Mouse (Mus musculus) ES-Bruce4 (cell line): ENCODE data around the gene Igf1r. TPM values are rescaled to one million over a fixed set of nuclear protein-coding genes. Genes with fewer than 3 reads are reported as not detected.

ENCODE experiments used
- H3K27ac ChIP-seq: 2 replicates; pipeline ENCODE4 v1.5.1; 2012; ENCODE audit warnings: low read length, inconsistent platforms; ENCODE audit not compliant: insufficient read depth
- H3K27me3 ChIP-seq: 2 replicates; pipeline ENCODE4 v1.6.1; 2012; ENCODE audit warnings: mild to moderate bottlenecking, low read length, inconsistent platforms; ENCODE audit not compliant: control insufficient read depth, poor library complexity, insufficient read depth, severe bottlenecking
- H3K36me3 ChIP-seq: 2 replicates; pipeline ENCODE4 v1.6.1; 2012; ENCODE audit warnings: inconsistent platforms, mild to moderate bottlenecking, low read length, moderate library complexity; ENCODE audit not compliant: control insufficient read depth, poor library complexity, insufficient read depth, severe bottlenecking
- H3K4me1 ChIP-seq: one replicate; pipeline ENCODE4 v1.8.1; 2011; ENCODE audit warnings: low read length; ENCODE audit not compliant: control insufficient read depth, insufficient read depth
- H3K4me3 ChIP-seq: 2 replicates; pipeline ENCODE4 v1.5.1; 2011; ENCODE audit warnings: low read depth, mild to moderate bottlenecking, low read length
- H3K9ac ChIP-seq: 2 replicates; pipeline ENCODE4 v1.6.1; 2012; ENCODE audit warnings: low read depth, mild to moderate bottlenecking, inconsistent platforms; ENCODE audit not compliant: poor library complexity, severe bottlenecking
- H3K9me3 ChIP-seq: replicated peaks from 2 replicates; pipeline ENCODE4 v1.6.1; 2012; ENCODE audit warnings: mild to moderate bottlenecking, low read length, inconsistent platforms; ENCODE audit not compliant: control insufficient read depth, poor library complexity, insufficient read depth, severe bottlenecking
- CTCF ChIP-seq: IDR thresholded peaks from one replicate; pipeline ENCODE4 v1.8.1; 2011; ENCODE audit warnings: low read depth, low read length
- EP300 ChIP-seq: IDR thresholded peaks from 2 replicates; pipeline ENCODE4 v1.6.1; 2011; ENCODE audit warnings: low read depth, low read length; ENCODE audit not compliant: insufficient read depth
- POLR2A ChIP-seq: IDR thresholded peaks from one replicate; pipeline ENCODE4 v1.8.1; 2011; ENCODE audit warnings: low read length; ENCODE audit not compliant: insufficient read depth
- polyA plus RNA-seq: library from polyadenylated mRNA; stranded (reverse); fragments of >200 nt; gene quantifications from 2 replicates; pipeline ENCODE4 v1.2.4, GENCODE M21; 2011; ENCODE audit warnings: low read depth; ENCODE audit not compliant: missing spikeins, insufficient read depth, insufficient read length

The Igf1r gene
- polyA plus RNA-seq, 1 experiment = 58.4 TPM

DNA sequence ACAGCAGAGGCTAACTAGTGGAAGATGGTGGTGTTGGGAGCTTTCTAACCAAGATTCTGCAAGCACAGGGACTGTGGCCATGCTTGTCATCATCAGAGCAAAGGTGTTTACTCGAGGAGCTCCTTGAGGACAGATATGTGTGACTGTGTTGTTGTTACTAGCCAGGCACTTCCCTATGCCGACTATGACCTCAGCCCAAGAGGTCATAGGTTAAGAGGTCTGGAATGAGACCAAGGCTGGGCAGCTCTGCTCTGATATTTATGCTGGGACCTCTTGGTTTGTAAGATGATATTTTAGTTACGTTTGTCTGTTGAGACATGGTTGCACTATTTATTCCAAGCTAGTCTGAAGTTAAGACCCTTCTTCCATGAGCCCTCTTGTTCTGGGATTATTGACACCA is 169.8 kb downstream of the Igf1r start:
- Histone ChIP-seq H3K36me3 (no peaks in the 10 kb centered on the region), H3K4me3 (no peak overlapping the region), H3K27me3 (no peaks in the 10 kb centered on the region), H3K4me1 (no peaks in the 10 kb centered on the region), H3K9ac (no peak overlapping the region), H3K9me3 (no peaks in the 10 kb centered on the region), H3K27ac (no peak overlapping the region)
- TF ChIP-seq EP300 (no peak), CTCF (no peak), POLR2A (no peak)

GRCm38 (mm10) chr7:68125347-68125746 is 172.7 kb downstream of the Igf1r start:
- Histone ChIP-seq H3K9me3 (no peaks in the 10 kb centered on the region), H3K36me3 (no peaks in the 10 kb centered on the region), H3K4me3 (no peak overlapping the region), H3K9ac (no peak overlapping the region), H3K27me3 (no peaks in the 10 kb centered on the region), H3K27ac (no peak overlapping the region), H3K4me1 (no peaks in the 10 kb centered on the region)
- TF ChIP-seq CTCF (no peak), EP300 (no peak), POLR2A (no peak)

GRCm38 (mm10) chr7:68127799-68128261 is 175.2 kb downstream of the Igf1r start:
- no peaks in the 10 kb centered on the region for H3K27me3 ChIP-seq
- 0 out of 2 replicates have a peak overlapping the region, but pooled peaks have one; percentile 11 for H3K27ac ChIP-seq
- peak overlapping the region; percentile 69; the same call in 1 of the 2 replicates for H3K9ac ChIP-seq
- H3K36me3 ChIP-seq = no peaks in the 10 kb centered on the region
- peaks cover 2% of the 10 kb centered on the region for H3K4me1 ChIP-seq
- H3K9me3 ChIP-seq = no peaks in the 10 kb centered on the region
- H3K4me3 ChIP-seq = no peak overlapping the region
- TF ChIP-seq POLR2A (no peak), EP300 (no peak), CTCF (peak; percentile 37)

DNA sequence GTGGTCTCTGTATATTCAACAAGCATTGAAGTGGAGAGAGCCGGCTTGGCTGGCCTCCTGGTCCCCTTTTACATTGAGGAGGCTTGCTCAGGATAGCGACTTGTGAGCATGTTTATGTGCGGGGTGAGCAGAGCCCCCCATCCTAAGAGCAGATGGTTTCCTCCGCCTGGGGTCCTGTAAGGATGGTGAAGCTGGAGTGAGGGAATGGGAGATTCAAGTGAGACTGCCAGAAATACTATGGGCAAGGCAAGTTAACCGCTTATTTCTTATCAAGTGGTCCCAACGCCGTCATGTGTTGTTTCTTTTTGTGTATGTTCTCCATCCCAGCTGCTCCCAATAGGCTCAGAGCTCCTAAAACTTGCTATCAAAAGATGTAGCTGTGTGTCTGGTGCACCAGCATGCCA is 175.6 kb downstream of the Igf1r start:
- Histone ChIP-seq H3K36me3 (no peaks in the 10 kb centered on the region), H3K4me1 (peaks cover 2% of the 10 kb centered on the region), H3K27ac (0 out of 2 replicates have a peak overlapping the region, but pooled peaks have one; percentile 11), H3K4me3 (no peak overlapping the region), H3K9me3 (no peaks in the 10 kb centered on the region), H3K9ac (peak overlapping the region; percentile 69), H3K27me3 (no peaks in the 10 kb centered on the region)
- TF ChIP-seq CTCF (no peak), EP300 (no peak), POLR2A (no peak)

GRCm38 (mm10) chr7:68129077-68129511 is 176.5 kb downstream of the Igf1r start:
- peak overlapping the region; percentile 69 for H3K9ac ChIP-seq
- no peak for TF ChIP-seq EP300
- peak; percentile 5 for TF ChIP-seq POLR2A
- TF ChIP-seq CTCF = no peak
- H3K27me3 ChIP-seq = no peaks in the 10 kb centered on the region
- peaks cover 4% of the 10 kb centered on the region for H3K4me1 ChIP-seq
- peak overlapping the region; percentile 90 for H3K4me3 ChIP-seq
- peak overlapping the region; percentile 52; the same call in 1 of the 2 replicates for H3K27ac ChIP-seq
- H3K9me3 ChIP-seq = no peaks in the 10 kb centered on the region
- no peaks in the 10 kb centered on the region for H3K36me3 ChIP-seq

DNA sequence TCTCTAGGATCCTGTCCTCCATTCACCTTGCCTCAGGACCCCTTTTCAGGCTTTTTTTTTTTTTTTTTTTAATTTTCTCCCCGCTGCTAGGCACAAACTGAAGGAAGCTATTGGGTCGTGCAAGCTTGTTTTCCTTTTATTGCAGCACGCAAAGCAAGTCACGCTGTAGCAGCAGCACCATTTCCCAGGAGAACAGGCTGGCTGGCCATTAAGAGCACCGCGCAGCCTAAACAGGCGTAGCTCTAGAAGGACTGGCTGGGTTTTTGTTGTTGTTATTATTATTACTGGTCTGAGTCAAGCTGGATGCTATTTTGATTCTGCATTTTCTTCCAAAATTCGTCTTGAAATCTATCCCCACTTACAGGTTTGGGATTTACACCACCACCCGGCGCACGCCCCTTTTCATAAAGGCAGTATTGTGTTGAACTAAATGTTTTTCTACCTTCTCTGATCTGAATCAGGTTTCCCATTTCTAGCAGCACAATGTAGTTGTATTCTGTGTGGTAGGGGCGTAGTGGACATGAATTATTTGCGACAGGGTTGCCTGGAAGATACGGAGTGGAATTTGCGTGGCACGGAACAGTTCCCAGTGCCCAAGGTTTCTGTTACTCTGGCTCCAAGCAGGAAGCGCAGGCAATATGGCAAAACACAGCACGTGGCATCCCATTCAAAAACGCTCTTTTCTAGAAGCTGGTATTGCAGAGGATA is 177.1 kb downstream of the Igf1r start:
- Histone ChIP-seq H3K9me3 (no peaks in the 10 kb centered on the region), H3K4me1 (peaks cover 4% of the 10 kb centered on the region), H3K9ac (peak overlapping the region; percentile 69), H3K4me3 (peak overlapping the region; percentile 90), H3K27ac (peak overlapping the region; percentile 52), H3K27me3 (no peaks in the 10 kb centered on the region), H3K36me3 (no peaks in the 10 kb centered on the region)
- TF ChIP-seq CTCF (no peak), POLR2A (no peak), EP300 (no peak)
